Mouse (Mus musculus): ENCODE data around the gene Ptpn23. TPM values are rescaled to one million over a fixed set of nuclear protein-coding genes. Genes with fewer than 3 reads are reported as not detected.
"Not testable (repeated sequence)": the region's sequence is repeated elsewhere in the genome, so short reads cannot be mapped to it uniquely, and the experiment has no call there.

Ptpn23 gene
- total RNA-seq, 1 experiment from 2014 or later, result 72.2 TPM

DNA sequence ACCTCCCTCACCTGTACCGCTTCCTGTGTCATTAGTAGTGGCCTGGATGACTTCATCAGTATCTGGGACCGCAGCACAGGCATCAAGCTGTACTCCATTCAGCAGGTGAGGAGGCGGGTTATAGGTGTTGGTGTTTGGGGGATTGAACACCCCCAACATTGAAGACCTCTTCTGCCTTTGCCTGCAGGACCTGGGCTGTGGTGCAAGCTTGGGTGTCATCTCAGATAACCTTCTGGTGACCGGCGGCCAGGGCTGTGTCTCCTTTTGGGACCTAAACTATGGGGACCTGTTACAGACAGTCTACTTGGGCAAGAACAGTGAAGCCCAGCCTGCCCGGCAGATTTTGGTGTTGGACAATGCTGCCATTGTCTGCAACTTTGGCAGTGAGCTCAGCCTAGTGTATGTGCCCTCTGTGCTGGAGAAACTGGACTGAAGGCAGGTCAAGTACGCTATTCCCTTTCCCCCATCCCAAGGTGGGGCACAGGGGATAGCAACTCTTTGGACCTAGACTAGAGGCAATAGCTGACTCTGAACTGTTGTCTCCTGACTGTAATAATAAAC is 23.6 kb downstream of the Ptpn23 start:
- DNase-seq, result no peak

DNA sequence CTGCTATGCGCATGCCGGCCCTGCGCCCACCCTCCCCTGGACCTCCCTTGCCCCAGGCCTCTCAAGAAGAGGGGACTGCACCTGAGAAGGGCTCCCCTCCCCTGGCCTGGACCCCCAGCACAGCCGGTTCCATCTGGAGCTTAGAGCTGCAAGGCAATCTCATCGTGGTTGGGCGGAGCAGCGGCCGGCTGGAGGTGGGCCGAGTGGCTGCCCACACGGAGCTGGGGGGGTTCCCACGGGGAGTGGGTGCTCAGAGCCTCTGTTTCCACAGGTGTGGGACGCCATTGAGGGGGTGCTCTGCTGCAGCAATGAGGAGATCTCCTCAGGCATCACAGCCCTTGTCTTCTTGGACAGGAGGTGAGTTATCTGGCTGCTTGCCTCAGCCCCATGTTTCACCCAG is 26.7 kb downstream of the Ptpn23 start:
- no peak for DNase-seq

DNA sequence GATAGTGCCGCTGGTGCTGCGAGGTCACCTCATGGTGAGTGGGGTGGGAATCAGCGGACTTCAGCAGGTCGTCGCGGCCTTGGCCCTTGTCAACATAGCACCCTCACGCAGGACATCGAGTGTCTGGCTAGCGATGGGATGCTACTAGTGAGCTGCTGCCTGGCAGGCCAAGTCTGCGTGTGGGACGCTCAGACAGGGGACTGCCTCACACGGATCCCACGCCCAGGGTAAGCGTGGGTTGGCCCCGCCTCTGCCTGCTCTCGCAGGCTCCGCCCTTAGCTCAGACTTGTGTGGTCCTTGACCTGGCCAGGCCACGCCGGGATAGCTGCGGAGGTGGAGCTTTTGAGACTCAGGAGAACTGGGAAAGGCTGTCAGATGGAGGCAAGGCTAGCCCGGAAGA is 27.4 kb downstream of the Ptpn23 start:
- peak; percentile 48 for DNase-seq

DNA sequence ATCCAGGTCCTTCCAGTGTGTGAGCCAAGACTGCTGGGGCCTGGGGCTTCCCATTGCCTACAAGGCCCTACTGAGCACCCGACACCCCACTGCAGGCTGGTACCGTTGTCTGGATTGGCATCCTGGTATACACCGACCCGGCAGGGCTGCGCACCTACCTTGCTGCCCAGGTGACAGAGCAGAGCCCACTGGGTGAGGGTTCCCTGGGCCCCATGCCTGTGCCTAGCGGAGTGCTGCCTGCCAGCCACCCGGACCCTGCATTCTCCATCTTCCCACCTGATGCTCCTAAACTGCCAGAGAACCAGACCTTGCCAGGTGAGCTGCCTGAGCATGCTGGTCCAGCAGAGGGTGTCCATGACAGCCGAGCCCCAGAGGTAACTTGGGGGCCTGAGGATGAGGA is 28.7 kb downstream of the Ptpn23 start:
- no peak for DNase-seq

DNA sequence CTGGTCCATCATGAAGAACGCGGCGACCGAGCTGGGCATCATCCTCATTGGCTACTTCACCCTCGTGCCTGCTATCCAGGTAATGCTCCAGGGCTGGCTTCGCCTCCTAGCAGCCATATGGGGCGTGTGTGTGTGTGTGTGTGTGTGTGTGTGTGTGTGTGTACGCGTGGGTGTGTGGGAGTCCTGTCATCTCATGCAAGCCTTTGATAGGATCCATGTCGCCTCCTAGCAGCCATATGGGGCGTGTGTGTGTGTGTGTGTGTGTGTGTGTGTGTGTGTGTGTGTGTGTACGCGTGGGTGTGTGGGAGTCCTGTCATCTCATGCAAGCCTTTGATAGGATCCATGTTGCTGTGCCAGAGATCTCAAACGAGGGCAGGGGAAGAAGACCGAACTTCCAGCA is 30.4 kb downstream of the Ptpn23 start:
- DNase-seq, result not testable (repeated sequence)

DNA sequence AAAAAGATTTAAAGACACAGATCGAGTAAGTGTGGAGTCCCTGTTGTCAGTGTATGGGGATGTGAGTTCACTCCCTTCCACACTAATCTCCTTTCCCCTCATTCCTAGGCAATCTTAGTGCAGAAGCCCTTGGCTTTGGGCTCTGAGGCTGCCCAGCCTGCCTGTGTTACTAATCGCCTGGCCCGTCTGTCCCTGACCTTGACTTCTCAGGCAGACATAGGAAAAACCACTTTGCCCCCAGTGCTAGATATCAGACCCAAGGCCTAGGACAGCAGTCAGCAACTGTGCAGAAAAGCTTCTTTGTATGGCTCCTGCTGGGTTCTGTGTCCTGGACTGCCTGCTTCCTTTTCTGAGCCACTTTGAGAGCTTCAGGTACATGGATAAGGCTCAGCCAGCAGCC is 32.3 kb downstream of the Ptpn23 start:
- peak; percentile 46 for DNase-seq

DNA sequence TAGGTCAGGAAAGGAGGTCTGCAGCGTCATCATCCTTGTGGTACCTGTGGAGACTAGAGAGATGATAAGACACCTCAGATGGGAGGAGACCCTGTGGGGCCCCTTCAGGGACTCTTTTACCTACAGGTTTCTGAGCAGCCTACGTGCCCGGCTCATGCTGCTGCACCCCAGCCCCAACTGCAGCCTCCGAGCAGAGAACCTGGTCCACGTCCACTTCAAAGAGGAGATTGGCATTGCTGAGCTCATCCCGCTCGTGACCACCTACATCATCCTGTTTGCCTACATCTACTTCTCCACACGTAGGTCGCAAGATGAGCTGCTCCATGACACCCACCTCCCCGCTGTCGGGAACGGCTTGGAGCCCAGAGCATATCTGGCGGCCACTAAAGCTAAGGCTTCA is 34.1 kb downstream of the Ptpn23 start:
- DNase-seq, result no peak

DNA sequence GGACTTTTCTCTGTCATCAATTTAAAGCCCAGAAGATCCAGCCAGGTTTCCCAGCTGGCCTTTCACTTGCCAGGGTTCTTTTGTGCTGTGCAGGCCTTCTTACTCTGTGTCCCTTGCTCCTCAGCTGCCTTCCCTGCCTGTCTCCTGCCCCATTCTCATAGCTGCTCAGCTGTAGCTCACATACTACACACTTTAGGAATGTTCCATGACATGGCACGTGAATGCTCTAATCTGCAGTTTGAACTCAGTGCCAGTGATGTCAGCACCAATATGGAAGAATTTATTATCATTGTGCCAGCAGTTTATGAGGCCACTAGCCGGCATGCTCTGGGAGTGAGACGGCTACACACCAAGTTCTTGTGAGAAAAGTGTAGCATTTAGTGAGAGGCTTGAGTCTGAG is 38.2 kb downstream of the Ptpn23 start:
- no peak for DNase-seq

DNA sequence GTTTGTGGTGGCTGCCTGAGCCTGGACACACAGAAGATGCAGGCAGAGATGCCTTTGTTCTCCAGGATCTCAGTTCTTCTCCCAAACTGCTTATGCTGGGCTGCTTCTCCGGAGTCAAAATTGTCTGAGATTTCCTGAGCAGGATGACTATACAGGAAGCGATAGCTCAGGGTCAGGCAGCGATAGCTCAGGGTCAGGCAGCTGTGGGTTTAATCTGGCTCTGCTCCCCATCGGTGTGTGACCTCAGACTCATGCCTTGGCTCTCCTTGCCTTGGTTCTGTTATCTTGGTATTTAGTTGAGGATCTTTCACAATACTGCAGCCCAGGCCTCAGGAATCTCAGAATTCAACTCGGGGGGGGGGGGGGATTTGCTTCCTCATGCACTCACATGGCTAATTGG is 41.3 kb downstream of the Ptpn23 start:
- DNase-seq, result peak; percentile 55

DNA sequence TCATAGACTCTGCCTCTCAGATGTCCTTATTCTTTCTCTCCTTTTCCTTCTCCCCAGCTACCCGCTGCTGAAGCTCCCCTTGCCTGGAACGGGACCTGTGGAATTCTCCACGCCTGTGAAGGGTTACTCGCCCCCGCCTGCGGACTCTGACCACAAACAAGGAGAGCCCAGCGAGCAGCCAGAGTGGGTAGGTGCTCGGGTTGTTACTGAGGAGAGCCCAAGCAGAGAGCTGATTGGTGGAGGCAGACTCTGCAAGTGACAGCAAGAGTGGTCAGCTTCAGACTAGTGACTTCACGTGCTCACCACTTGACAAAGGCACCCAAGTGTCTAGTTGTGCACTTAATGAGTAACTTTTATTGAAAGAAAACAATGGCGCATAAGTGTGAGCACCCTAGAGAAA is 45.7 kb downstream of the Ptpn23 start:
- DNase-seq, result no peak

DNA sequence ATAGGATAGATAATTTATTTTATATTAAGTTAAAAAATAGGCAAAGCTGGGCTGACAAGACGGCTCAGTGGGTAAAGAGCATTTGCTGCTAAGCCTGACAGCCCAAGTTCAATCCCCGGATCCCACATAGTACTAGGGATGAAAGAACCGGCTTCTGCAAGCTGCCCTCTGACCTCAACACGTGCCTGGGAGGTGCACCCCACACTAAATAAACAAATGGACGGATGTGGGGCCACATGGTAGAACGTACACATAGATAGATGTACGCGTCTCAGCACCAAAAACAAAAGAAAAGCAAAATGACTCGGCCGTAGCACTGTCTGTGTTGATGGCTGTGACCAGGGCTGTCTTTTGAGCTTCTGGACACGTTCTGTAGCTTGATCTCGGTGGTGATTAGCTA is 46.7 kb downstream of the Ptpn23 start:
- DNase-seq, result no peak

DNA sequence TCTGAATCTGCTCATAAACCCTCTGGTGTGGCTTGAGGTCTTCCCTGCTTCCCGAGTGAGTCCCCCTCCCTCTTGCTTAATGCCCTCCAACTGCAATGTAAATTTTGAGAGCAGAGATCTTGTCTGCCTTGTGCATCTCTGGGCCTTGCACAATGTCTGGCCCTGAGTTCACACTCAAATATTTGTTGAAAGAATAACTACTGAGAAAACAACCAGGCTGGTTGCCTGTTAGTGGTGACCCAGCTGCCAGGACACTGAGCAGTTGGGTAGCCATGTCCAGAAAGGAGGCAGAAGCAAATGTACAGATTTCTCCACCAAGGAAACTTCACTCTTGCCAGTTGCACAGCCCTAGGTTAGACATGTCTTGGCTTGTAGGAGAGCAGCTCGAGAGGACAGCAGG is 49.7 kb downstream of the Ptpn23 start:
- DNase-seq, result no peak

DNA sequence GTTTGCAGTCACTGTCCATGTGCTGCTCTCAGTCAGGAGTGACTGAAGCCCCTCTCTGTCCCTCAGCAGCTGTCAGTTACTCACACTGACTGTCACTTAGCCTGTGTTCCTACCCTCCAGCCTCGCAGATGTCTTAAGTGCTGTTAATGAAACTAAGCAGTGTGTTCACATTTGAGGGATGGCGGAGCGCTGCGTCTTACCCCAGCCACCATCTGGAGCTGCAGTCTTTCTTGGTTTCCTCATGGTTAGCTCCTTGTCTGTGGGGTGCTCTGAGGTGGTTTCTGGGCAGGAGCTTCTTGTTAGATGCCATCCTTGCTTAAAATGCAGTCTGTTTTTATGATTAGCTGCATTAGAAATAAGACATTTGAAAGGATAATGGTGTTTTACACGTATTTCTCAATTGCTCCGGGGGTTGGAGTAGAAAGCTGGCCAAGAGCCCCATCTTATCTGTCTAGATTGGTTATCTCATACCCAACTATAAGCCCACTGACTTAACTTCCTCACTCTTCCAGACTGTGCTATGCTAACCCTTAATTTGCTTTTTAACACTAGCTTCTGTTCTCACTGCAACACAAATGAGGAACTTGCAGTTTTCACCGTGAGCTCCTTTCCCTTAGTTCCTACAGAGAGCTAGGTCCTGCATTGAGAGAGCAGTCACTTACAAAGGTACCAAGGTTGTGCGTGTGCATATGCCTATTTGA is 55.9 kb downstream of the Ptpn23 start:
- no peak for DNase-seq

DNA sequence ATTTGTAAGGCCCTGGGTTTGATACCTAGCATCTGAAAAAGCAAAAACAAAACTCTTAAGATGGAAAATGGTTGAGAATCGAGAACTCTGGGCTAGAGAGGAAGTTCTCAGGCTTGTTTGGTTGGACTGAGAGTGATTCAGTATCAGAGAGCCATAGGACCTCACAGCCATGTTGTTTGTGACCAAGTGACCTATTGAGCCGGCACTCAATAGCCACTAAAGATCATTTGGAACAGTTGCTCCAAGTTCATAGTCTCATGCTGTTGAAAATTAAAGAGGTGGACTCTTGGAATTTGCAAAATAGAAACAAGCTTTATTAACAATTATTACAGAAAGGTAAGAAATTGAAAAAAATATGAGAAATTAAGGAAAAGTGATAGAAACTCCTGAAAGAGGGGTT is 56.7 kb downstream of the Ptpn23 start:
- DNase-seq, result no peak

DNA sequence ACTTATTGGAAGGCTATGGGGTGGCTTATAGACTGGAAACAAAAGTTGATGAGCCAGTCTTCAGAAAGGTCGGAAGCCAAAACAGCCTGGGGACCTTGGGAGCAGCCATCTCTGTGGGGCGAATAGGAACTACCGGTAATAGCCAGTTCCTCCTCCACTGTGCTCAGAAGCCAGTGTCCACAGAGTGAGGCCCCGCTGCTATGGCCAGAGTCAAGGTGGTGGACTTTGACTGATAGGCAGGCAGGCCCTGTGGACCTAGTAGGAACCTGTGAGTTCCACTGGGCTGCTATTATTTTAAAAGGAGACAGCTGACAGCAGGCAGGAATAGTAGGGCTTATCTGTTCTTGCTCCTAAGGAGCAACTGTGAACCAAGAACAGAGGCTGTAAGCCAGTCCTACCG is 57.4 kb downstream of the Ptpn23 start:
- DNase-seq, result no peak

DNA sequence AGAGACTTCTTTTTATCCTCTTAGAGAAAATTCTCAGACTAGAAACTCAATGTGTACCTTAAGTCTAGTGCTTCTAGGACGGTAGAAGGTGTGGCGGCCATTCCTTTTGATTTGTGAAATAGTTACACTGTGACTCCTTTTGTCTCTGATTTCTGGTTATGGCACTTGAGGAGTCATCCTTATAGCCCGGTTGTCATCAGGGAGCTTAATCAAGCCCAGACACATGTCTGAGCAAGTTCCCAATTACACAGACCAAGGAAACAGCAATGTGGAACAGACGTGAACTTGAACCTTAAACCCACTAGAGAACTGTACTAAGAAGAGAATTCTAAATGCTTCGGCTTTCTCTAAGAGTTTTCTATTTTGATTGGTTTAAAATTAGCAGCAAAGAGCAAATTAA is 57.8 kb downstream of the Ptpn23 start:
- DNase-seq, result no peak

DNA sequence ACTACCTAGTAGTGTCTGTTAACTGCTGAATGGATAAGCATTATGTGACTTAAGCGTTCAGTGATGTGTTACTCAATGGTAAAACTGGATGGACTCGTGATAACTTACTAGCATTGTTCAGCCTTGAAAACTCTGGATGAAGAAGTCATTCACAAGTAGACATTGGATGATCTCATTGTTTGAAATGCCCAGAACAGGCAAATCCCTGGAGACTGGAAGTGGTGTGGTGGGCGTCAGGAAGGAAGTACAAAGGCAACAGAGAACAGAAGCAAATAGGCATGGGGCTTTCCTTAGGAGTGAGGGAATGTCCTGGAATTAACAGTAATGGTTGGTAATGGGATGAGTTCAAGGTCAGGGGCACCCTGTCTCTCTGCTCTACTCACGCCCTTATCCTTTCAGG is 59.1 kb downstream of the Ptpn23 start:
- no peak for DNase-seq

DNA sequence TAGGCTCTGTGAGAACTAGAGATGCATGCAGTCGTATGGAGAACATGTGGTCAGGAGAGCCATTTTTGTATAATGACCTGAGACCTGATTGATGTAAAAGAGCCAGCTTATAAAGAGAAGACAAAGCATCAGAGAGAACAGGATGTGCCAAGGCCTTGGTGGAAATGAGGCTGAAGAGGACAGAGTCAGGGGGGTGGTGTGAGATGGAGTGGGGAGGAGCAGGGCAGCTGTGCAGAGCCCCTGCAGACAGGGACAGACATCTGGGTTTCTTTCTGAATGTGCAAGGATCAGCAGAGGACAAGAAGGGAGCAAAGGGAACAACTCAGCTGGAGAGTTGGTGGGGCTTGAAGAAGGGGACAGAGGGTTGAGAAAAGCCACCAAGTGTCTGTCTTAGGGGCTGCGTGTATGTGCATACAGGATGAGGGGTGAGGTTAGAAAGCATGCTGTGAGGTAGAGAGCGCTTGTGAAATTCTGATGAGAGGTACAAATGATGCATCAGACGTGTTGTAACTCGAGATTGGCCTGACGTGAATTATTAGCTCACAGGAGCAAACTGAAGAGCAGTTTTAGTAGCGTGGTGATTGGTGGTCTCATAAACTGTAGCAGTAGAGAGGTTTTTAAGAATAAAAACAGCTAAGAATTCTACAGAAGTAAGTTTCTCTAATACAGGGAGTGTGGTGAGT is 62.8 kb downstream of the Ptpn23 start:
- no peak for DNase-seq

DNA sequence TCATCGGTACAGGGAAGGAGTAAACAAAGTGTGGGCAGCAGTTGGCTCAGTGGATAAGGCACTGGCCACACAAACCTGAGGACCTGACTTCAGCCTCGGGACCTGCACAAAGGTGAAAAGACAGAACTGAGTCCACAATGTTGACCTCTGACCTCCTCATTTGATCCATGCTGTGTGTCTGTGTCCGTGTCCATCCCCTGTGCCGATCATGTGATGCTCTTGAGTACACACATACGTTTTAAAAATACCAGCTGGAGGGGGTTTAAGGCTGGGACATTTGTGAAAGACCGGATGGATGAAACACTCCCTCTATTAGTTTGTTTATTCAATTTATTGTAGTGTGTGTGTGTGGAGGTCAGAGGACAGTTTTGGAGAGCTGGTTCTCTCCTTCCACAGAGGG is 64.2 kb downstream of the Ptpn23 start:
- no peak for DNase-seq

DNA sequence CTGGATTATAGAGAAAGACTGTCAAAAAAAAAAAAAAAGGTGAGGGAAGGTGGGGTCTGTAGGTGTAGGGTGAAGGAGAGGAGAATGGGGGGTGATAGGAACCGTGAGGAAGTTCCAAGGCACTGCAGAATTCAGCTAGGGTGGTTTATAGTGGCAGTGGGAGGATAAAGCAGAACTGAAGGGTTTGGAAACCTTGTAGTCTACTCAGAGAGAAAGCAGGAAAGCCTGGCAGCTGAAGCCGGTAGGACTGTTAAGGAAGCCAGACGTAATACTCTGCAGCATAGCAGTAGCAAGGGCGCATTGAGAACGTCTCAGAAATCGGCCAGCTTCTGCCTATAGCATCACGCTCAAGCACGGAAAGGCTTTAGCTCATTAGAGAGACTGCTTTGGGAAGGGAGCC is 66.0 kb downstream of the Ptpn23 start:
- no peak for DNase-seq

DNA sequence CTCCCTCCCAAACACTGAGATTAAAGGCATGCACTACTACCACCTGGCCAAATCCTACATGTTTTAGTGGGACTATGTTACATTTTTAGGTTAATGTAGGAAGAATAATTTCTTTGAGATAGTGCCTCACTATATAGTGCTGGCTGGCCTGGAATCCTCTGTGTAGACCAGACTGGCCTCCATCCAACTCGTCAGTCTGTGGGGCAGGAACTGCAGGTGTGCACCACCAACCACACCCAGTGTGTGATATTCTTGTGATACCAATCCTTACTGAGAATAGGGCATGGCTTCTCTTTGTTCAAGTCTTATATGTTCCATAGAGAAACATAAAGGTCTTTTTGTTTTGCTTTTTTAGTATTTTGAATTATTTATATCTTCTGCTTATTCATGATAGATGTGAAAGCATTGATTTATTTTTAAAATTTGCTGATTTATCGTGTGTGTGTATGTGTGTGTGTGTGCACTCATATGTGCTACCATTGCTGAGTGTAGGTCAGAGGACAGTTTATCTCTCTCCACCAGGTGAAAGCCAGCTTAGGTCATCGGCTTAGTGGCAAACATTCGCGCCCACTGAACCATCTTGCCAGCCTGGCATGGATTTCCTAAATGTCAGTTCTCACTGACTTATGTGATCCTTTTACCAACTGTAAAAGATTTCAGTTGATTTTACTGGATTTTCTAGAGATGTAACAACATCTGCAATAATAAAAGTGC is 67.8 kb downstream of the Ptpn23 start:
- DNase-seq, result no peak
